Mouse (Mus musculus): ENCODE measurements at regions not wholly inside any gene's neighbourhood (a gene's known extent, or its start where the extent isn't known, plus 50 kb on each side); places are given as distances from the start of the nearest gene placed in this dataset.

GRCm38 (mm10) chr3:101513611-101514311 is 90.7 kb downstream of the Atp1a1 start:
- ATAC-seq (ENCODE audit: low FRiP score) = no peak
- H3K4me3 ChIP-seq (replicated peaks) = no peak overlapping the region

More at GRCm38 (mm10) chr3:101513611-101514311, 90.7 kb downstream of the Atp1a1 start:
- WGBS = 38% methylated on average over 13 of the region's 13 CpGs
- Histone ChIP-seq H3K4me2 (no peak overlapping the region), H3K27me3 (replicated peaks) (no peaks in the 10 kb centered on the region), H3K36me3 (no peaks in the 10 kb centered on the region), H3K9ac (replicated peaks) (no peak overlapping the region), H3K9me3 (replicated peaks) (no peaks in the 10 kb centered on the region), H3K4me1 (peaks cover 23% of the 10 kb centered on the region), H3K27ac (replicated peaks) (no peak overlapping the region)

All from neural tube, embryonic 15.5 days (tissue).